8 mouse cellular contexts compared by ENCODE assay signal in the genomic region with DNA sequence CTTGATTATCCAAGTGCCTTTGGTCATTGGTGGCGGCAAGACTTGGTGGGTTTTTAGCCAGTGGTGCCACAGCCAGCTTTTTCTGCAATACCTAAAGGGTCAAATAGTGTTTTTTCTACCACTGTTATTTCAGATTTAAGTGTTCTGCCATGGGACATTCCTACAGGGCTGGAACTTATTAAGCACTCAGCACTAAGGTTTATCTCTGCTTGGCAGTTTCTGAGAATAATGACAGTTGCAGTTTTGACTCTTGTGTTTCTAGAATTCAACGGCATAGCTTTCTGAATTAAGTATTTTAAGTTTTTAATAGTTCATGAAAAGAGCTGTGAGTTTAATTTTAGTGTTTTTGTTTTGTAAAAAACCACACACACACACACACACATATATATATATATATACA. TPM values are rescaled to one million over a fixed set of nuclear protein-coding genes. Genes with fewer than 3 reads are reported as not detected.
DNase-seq lines count a peak whose midpoint lies in the region; ATAC-seq and TF ChIP-seq lines count a peak whose summit lies in the region.

No protein-coding gene starts in this region.

- H3K27me3 ChIP-seq in embryonic facial prominence, embryonic 15.5 days, result no peaks in the 10 kb centered on the region
- no peaks in the 10 kb centered on the region for H3K27me3 ChIP-seq in intestine, postnatal 0 days (replicated peaks; ENCODE audit: control insufficient read depth, insufficient read depth, low read length)
- H3K27me3 ChIP-seq in neural tube, embryonic 12.5 days (replicated peaks), result no peaks in the 10 kb centered on the region

- peak overlapping the region; percentile 34 for H3K4me3 ChIP-seq in lung, adult 2 months (replicated peaks; ENCODE audit: extremely low read depth, low read depth, low read length)
- peak overlapping the region; percentile 81 for H3K4me3 ChIP-seq in embryonic facial prominence, embryonic 15.5 days (replicated peaks)
- peak overlapping the region; percentile 81 for H3K4me3 ChIP-seq in intestine, postnatal 0 days (ENCODE audit: low read depth, low read length)
- peak overlapping the region; percentile 25 for H3K4me3 ChIP-seq in neural tube, embryonic 12.5 days

- no peak overlapping the region for H3K9ac ChIP-seq in embryonic facial prominence, embryonic 15.5 days
- H3K9ac ChIP-seq in intestine, postnatal 0 days (ENCODE audit: low read depth, low read length), result 0 out of 2 replicates have a peak overlapping the region, but pooled peaks have one; percentile 23
- no peak overlapping the region for H3K9ac ChIP-seq in neural tube, embryonic 12.5 days

- DNase-seq in lung, adult 2 months, result no peak
- no peak for DNase-seq in lung, adult 18-20 months
- DNase-seq in adrenal gland, adult 2 months, result no peak
- DNase-seq in B cell, adult 2 months, result no peak

- 68% methylated on average over 2 of the region's 2 CpGs for WGBS in lung, adult 2 months
- WGBS in embryonic facial prominence, embryonic 15.5 days, result 65% methylated on average over 2 of the region's 2 CpGs
- WGBS in intestine, postnatal 0 days, result 74% methylated on average over 2 of the region's 2 CpGs
- WGBS in neural tube, embryonic 12.5 days, result 91% methylated on average over 2 of the region's 2 CpGs

- no peak for TF ChIP-seq POLR2A in lung, adult 2 months (IDR thresholded peaks at IDR 0.05; ENCODE audit: borderline replicate concordance, extremely low read depth, low read depth, low read length)

- ATAC-seq in embryonic facial prominence, embryonic 15.5 days (ENCODE audit: insufficient number of reproducible peaks, low FRiP score, low TSS enrichment, low read depth), result no peak
- ATAC-seq in intestine, postnatal 0 days, result no peak
- no peak for ATAC-seq in neural tube, embryonic 12.5 days (ENCODE audit: low FRiP score, low read depth)
- ATAC-seq in granulocyte monocyte progenitor cell, adult 5-6 weeks (replicated peaks; ENCODE audit: poor library complexity, severe bottlenecking), result no peak

- H3K4me2 ChIP-seq in embryonic facial prominence, embryonic 15.5 days (replicated peaks), result peak overlapping the region; percentile 62
- H3K4me2 ChIP-seq in intestine, postnatal 0 days (replicated peaks; ENCODE audit: low read depth), result peak overlapping the region; percentile 68
- H3K4me2 ChIP-seq in neural tube, embryonic 12.5 days (replicated peaks), result peak overlapping the region; percentile 77

- no peaks in the 10 kb centered on the region for H3K9me3 ChIP-seq in embryonic facial prominence, embryonic 15.5 days (replicated peaks)
- H3K9me3 ChIP-seq in intestine, postnatal 0 days (ENCODE audit: control insufficient read depth), result no peaks in the 10 kb centered on the region
- H3K9me3 ChIP-seq in neural tube, embryonic 12.5 days, result no peaks in the 10 kb centered on the region

- peaks cover 6% of the 10 kb centered on the region for H3K4me1 ChIP-seq in lung, adult 2 months (ENCODE audit: control insufficient read depth, insufficient read depth, low read length)
- peaks cover 11% of the 10 kb centered on the region; the same call in 1 of the 2 replicates for H3K4me1 ChIP-seq in embryonic facial prominence, embryonic 15.5 days
- H3K4me1 ChIP-seq in intestine, postnatal 0 days (replicated peaks; ENCODE audit: control insufficient read depth, insufficient read depth, low read length), result peaks cover 5% of the 10 kb centered on the region; the same call in 1 of the 2 replicates
- peaks cover 17% of the 10 kb centered on the region for H3K4me1 ChIP-seq in neural tube, embryonic 12.5 days

- H3K36me3 ChIP-seq in embryonic facial prominence, embryonic 15.5 days, result no peaks in the 10 kb centered on the region
- H3K36me3 ChIP-seq in intestine, postnatal 0 days (ENCODE audit: control insufficient read depth, insufficient read depth), result no peaks in the 10 kb centered on the region
- no peaks in the 10 kb centered on the region for H3K36me3 ChIP-seq in neural tube, embryonic 12.5 days

- no peak for TF ChIP-seq CTCF in lung, adult 2 months (IDR thresholded peaks at IDR 0.05; ENCODE audit: insufficient read depth, low read length)
- TF ChIP-seq CTCF in intestine, postnatal 0 days (IDR thresholded peaks at IDR 0.05; ENCODE audit: low read depth), result no peak

- no peak overlapping the region for H3K27ac ChIP-seq in embryonic facial prominence, embryonic 15.5 days (replicated peaks)
- no peak overlapping the region for H3K27ac ChIP-seq in intestine, postnatal 0 days (ENCODE audit: low read depth, low read length)
- no peak overlapping the region for H3K27ac ChIP-seq in neural tube, embryonic 12.5 days

RNA-seq across cellular contexts. Expression of gene Ccdc71l, which starts 2.5 kb away (rescaled TPM):
- 11.9 and 18.4 TPM in 2 replicates for polyA plus RNA-seq in lung, adult 2 months (2012; rRNA removed)
- polyA plus RNA-seq in embryonic facial prominence, embryonic 15.5 days (2015; fragmentation: Nextera tagmentation; extraction: Ambion mirVana), result 4.4 and 5.0 TPM in 2 replicates
- 6.4 TPM in 2 replicates for polyA plus RNA-seq in intestine, postnatal 0 days (2015; fragmentation: Nextera tagmentation; extraction: Ambion mirVana)
- polyA plus RNA-seq in neural tube, embryonic 12.5 days (2016; fragmentation: Nextera tagmentation; extraction: Ambion mirVana), result 7.0 and 8.2 TPM in 2 replicates
- 10 to 100 TPM; 10.9 to 11.0 TPM for total RNA-seq in adrenal gland, adult 2 months (2021)
- 20.6 and 25.7 TPM in 2 replicates for polyA plus RNA-seq in adrenal gland, adult 2 months (2012; rRNA removed)
- 7.4 and 11.2 TPM in 2 replicates for total RNA-seq in granulocyte monocyte progenitor cell, adult 5-6 weeks (2014; fragmentation: Nextera tagmentation)
- 15.1 and 15.9 TPM in 2 replicates for total RNA-seq in granulocyte monocyte progenitor cell, adult 5-6 weeks (2017)

Comparison
In these comparisons a context has a peak if more than half of its experiments do, and no peak if none do; other contexts are left out.
1. H3K4me3 ChIP-seq: peak in every context shown above with its lines; median percentile 81 in embryonic facial prominence, embryonic 15.5 days; 81 in intestine, postnatal 0 days; 34 in lung, adult 2 months; 25 in neural tube, embryonic 12.5 days.